Mouse (Mus musculus): ENCODE results near the gene Cdx2. TPM values are rescaled to one million over a fixed set of nuclear protein-coding genes. Genes with fewer than 3 reads are reported as not detected.

Gene Cdx2
- total RNA-seq, 2 experiments from 2014 or later, result not detected

DNA sequence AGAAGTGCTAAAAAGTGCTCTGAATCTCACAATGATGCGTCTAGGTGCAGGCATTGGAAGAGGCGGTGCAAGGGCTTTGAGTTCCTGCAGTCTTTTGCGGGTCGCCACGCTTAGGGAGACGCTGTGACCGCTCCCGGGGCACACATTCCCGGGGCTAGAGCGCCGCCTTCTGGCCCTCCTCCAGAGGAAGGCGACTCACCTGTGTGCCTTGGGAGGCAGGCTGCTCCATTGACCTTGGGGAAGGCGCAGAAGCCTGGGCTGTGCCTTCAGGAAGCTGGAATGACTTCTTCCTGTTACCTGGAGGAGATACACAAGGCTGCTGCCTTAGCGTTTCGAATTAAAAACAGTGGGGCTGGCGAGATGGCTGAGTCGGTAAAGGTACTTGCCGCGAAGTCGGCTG is 12.9 kb downstream of the Cdx2 start:
- intact Hi-C loops (cut with DNase I), result no loop called here
- no peak for DNase-seq

- intact Hi-C loops (cut with DNase I), result no loop called here
- peak; percentile 67 for DNase-seq
These were observed 13.8 kb downstream of the Cdx2 start for GRCm38 (mm10) chr5:147293127-147293910.

DNA sequence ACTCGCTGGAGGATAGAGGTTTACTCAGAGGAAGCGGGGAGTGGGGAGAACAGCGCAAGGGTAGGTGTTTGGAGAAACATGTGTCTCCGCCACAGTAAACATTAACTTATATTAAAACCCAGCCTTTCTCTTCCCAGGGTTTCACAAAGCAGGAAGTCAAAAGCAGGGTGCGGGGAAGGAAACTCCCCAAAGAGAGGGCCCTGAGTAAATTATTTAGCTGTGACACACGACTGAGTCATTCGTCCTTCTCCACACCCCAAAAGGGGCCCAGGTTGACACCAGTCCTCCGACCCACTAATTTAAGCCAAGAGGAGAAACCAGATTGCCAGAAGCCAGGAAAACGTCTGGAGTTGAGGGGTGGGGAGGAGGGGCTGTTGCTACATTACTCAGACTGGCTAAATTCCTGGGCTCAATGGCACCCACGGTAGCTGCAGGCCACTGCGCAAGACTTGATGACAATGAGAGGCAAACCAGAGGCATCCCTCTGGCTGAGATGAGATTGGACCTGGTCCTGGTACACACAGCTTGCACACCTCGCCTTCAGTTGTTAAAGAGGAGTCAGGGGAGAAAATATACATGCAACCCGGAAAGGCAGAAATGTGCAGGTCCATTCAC is 14.5 kb downstream of the Cdx2 start:
- DNase-seq, result no peak
- intact Hi-C loops (cut with DNase I), result no loop called here

- intact Hi-C loops (cut with DNase I), result no loop called here
These were observed 15.1 kb downstream of the Cdx2 start for GRCm38 (mm10) chr5:147291764-147292505.

GRCm38 (mm10) chr5:147284365-147284764 is 22.7 kb downstream of the Cdx2 start:
- intact Hi-C loops (cut with DNase I), result no loop called here
- no peak for DNase-seq

More at GRCm38 (mm10) chr5:147291764-147292505, 15.1 kb downstream of the Cdx2 start:
- no peak for DNase-seq

- intact Hi-C loops (cut with DNase I), result no loop called here
- DNase-seq, result no peak
These were observed 29.5 kb downstream of the Cdx2 start for GRCm38 (mm10) chr5:147277547-147277925.

DNA sequence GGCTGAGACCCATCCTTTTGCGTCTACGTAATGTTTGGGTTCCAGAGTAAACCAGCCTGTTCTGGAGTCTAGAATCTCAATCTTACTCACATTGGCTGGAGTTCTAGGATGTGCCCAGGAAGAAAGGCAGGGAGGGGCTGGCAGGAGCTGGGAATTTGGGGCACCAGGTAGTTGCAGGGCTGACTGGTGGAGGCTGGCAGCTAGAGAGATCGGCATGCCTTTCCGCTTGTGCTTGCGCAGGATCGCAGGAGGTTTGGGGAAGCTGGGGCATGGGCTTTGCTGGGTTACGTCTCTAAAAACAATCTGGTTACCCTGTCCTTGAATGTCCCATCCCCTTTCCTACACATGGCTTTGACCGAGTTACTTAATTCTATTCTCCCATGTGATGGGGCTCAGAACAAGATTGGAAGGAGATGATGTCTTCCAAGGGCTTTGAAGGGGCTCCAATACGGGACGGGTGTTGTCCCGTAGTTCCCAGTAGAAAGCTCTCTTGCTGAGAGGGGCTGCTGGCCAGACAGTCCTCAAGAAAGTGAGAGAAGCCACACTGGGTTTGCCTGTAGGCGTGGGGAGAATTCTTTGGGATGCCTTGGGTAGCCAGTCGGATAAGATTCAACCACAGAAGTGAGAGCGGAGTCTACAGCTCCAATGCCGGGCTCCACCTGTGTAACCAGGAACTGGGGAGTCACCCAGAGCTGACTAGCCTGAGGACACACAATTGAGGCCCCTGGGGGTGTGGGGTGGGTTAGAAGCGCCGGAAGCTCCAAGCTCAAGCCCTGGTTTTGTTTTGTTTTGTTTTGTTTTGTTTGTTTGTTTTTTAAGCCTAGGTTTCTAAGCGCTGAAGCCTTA is 30.1 kb downstream of the Cdx2 start:
- intact Hi-C loops (cut with DNase I), result no loop called here

DNA sequence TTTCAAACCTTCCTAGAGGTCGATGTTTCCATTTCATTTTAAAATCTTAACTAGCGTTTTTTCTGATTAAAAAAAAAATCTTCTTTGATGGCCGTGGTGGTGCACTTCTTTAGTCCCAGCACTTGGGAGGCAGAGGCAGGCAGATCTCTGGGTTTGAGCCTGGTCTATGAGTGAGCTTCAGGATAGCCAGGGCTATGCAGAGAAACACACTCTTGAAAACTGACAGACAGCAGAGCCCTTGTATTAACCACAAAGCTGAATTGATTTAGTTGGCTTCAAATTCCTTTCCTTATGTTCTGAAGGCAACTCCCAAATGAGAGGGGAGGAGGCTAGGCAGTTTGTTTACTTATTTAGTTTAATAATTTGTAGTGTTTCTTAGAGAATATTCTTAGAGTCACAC is 31.3 kb downstream of the Cdx2 start:
- no peak for DNase-seq
- intact Hi-C loops (cut with DNase I), result no loop called here

More for the DNA sequence above, 30.1 kb downstream of the Cdx2 start:
- no peak for DNase-seq

DNA sequence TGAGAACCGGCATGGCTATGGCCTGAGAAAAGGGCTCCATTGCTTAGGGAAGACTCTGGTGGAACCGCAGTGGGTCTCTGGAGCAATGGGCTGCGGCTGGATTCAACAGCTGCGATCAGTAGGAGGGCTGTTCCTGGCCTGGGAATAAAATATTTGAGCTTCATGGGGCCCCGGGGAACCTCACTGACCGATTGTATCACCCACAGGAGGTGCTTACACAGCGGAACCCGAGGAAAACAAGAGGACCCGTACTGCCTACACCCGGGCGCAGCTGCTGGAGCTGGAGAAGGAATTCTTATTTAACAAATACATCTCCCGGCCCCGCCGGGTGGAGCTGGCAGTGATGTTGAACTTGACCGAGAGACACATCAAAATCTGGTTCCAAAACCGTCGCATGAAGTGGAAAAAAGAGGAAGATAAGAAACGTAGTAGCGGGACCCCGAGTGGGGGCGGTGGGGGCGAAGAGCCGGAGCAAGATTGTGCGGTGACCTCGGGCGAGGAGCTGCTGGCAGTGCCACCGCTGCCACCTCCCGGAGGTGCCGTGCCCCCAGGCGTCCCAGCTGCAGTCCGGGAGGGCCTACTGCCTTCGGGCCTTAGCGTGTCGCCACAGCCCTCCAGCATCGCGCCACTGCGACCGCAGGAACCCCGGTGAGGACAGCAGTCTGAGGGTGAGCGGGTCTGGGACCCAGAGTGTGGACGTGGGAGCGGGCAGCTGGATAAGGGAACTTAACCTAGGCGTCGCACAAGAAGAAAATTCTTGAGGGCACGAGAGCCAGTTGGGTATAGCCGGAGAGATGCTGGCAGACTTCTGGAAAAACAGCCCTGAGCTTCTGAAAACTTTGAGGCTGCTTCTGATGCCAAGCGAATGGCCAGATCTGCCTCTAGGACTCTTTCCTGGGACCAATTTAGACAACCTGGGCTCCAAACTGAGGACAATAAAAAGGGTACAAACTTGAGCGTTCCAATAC is 32.6 kb downstream of the Cdx2 start:
- intact Hi-C loops (cut with DNase I), result no loop called here
- peak; percentile 5 for DNase-seq

DNA sequence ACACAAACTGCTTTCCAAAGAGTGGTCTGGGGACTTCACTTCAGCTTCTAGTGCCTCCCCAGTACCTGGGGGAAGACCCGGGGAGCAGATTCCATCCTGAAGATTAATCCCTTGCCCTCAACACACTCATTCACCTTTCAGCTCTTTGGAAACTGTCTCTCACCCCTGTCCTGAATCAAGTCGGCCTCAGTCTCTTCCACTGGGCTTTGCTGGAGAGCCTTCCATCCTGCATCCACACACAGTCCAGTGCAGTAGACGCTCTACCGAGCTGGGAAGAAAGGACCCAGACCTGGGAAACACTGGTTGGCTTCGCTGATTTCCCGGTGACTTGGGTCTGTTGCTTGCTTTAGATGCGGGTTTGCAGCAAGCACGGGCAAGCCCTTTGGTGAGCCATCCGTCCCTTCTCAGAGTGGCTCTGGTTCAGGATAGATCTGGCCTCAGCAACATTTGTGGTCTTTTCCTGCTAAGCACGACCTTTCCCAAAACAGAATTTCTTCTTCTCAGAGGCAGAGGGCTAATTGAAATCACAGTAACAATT is 34.2 kb downstream of the Cdx2 start:
- intact Hi-C loops (cut with DNase I), result no loop called here
- DNase-seq, result no peak

DNA sequence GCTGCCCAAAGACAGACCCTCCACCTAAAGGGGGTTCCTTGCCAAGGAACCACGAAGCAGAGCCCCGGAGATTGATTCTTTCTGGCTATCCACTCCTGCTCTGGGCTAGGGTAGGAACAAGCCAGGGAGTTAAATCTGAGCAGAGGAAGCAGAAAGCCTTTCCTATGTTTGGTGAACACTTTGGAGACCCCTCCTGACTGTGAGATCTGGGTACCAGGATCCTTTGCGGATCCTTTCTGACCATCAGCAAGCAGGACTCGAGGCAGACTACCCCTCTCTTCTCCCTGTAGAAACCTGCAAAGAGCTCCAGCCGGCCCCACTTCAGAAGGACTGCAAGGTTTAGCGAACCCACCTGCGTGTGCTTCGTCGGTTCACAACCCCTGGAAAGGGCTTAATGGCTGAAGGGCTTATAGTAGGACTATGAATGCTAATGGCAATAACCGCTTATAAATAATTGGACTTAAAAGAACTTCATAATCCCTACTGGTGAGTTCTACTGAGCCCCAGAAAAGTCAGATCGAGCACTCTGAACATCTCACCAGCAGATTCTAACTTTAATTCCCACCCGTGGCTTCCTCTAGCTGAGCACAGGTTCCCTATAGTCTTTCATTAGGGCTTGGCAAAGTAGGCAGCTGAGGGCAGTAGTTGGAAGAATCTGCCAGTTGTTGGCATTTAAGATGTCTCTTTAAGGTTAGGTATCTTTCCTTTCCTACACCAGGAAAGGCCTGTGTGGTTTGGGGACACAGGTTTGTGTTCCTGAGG is 34.8 kb downstream of the Cdx2 start:
- no peak for DNase-seq
- intact Hi-C loops (cut with DNase I), result no loop called here

DNA sequence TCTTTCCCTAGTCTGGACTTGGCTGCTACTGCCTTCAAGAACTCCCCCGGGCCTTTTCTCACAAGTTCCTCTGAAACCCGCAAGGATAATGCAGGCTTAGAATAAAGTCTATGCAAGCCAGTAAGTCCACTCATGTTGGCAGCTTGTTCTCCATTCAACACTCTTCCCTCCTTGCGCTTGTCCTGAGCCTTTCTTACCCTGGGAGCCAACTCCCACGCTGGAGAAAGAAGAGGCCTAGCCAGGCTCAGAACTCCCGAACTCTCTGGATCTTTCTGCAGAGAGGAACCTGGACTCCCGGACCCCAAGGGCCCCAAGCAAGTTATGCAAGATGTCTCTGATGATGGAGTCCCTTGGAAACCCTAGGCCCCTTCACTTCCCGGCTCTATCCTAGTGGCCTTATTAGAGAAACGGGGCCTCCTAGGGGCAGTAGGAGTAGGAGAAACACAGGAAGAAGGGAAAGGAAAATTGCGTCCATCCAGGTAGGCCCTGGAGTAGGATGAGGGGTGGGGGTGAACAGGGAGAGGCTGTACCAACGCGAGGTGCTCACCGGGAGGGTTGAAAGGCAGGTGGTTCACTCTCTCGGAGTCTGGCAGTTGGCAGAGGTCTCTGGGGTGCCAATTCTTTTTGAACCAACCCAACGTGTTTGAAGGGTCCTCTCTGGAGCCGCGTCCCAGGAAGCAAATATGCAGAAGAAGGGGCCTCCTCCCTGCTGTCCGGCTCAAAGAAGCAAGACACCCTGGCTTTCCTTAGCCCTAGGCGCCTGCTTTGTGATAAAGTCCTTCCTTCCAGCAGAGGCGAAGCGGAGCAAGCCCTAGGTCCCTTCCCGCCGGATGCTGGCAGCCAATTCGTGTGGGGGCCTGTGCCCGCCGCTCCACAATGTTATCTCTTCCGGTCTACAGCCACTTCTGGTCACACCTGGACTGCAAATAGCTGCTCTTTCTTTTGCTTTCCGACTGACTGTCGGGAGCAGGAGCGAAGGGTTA is 36.1 kb downstream of the Cdx2 start:
- no peak for DNase-seq
- intact Hi-C loops (cut with DNase I), result no loop called here

DNA sequence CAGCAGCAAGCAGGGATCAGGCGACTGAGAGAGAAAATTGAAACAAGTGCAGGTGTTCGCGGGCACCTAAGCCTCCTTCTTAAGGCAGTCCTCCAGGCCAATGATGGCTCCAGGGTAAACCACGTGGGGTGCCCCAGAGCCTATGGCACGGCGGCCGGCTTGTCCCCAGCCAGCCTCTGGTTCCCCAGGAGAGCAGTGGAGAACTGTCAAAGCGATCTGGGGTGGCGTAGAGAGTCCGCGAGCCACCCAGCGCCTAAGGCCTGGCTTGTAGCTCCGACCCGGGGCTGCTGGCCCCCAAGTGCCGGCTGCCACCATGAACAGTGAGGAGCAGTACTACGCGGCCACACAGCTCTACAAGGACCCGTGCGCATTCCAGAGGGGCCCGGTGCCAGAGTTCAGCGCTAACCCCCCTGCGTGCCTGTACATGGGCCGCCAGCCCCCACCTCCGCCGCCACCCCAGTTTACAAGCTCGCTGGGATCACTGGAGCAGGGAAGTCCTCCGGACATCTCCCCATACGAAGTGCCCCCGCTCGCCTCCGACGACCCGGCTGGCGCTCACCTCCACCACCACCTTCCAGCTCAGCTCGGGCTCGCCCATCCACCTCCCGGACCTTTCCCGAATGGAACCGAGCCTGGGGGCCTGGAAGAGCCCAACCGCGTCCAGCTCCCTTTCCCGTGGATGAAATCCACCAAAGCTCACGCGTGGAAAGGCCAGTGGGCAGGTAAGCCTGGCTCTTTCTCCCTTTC is 37.0 kb downstream of the Cdx2 start, which contains the start of gene Pdx1:
TSS of gene Pdx1 (plus strand) at position 34 of the 747 bp plus-strand sequence.
- intact Hi-C loops (cut with DNase I), result no loop called here
- DNase-seq, result peak; percentile 3

GRCm38 (mm10) chr5:147269371-147269770 is 37.7 kb downstream of the Cdx2 start:
- intact Hi-C loops (cut with DNase I), result no loop called here
- DNase-seq, result no peak

GRCm38 (mm10) chr5:147268728-147269127 is 38.3 kb downstream of the Cdx2 start:
- intact Hi-C loops (cut with DNase I), result no loop called here
- DNase-seq, result no peak

GRCm38 (mm10) chr5:147267434-147267833 is 39.6 kb downstream of the Cdx2 start:
- no peak for DNase-seq
- intact Hi-C loops (cut with DNase I), result no loop called here

DNA sequence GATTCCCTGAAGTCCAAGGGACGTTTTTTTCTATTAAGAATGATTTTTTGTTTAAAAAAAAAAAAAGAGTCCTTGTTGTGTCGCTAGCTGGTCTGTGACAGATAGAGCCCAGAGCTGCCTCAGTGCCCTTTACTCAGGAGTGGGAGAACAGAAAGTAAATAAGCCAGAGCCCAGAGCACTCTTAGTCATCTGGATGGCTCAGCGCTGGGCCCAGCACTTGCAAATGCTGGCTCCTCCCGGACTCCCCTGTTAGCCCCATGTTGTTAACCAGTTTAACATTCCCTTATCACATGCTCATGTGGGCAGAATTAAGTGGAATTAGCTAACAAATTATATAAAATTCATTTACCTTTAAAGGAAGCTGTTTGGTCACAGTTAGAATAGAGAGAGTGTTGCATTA is 43.1 kb downstream of the Cdx2 start:
- intact Hi-C loops (cut with DNase I), result no loop called here

More for the DNA sequence above, 43.1 kb downstream of the Cdx2 start:
- no peak for DNase-seq

Measured in left cerebral cortex, postnatal 4 days (tissue).